Mouse (Mus musculus) neural tube, embryonic 13.5 days (tissue): ENCODE measurements around the gene Plxna4. TPM values are rescaled to one million over a fixed set of nuclear protein-coding genes. Genes with fewer than 3 reads are reported as not detected.

Experiments used
- ATAC-seq: fragments of 200-750 bp; cut with Nextera tagmentation; 2 replicates; pipeline ENCODE4 v1.8.0; 2017; ENCODE audit warnings: low read depth, mild to moderate bottlenecking, moderate TSS enrichment, moderate library complexity
- H3K27ac ChIP-seq: fragments of 300-500 bp; sonication (generic); replicated peaks from 2 replicates; pipeline ENCODE4 v1.5.1; 2015; ENCODE audit warnings: moderate library complexity, mild to moderate bottlenecking, inconsistent platforms
- H3K27me3 ChIP-seq: fragments of 300-500 bp; sonication (generic); 2 replicates; pipeline ENCODE4 v1.6.1; 2015; ENCODE audit warnings: mild to moderate bottlenecking, inconsistent platforms
- H3K36me3 ChIP-seq: fragments of 300-500 bp; sonication (generic); 2 replicates; pipeline ENCODE4 v1.6.1; 2015; ENCODE audit warnings: mild to moderate bottlenecking, inconsistent platforms
- H3K4me1 ChIP-seq: fragments of 300-500 bp; sonication (generic); replicated peaks from 2 replicates; pipeline ENCODE4 v1.6.1; 2015; ENCODE audit warnings: inconsistent platforms
- H3K4me2 ChIP-seq: fragments of 300-500 bp; sonication (generic); 2 replicates; pipeline ENCODE4 v1.6.1; 2015; ENCODE audit warnings: inconsistent platforms, mild to moderate bottlenecking, moderate library complexity
- H3K4me3 ChIP-seq: fragments of 300-500 bp; sonication (generic); 2 replicates; pipeline ENCODE4 v1.5.1; 2015; ENCODE audit warnings: mild to moderate bottlenecking, inconsistent platforms
- H3K9ac ChIP-seq: fragments of 300-500 bp; sonication (generic); 2 replicates; pipeline ENCODE4 v1.6.1; 2015; ENCODE audit warnings: moderate library complexity, mild to moderate bottlenecking, inconsistent platforms
- H3K9me3 ChIP-seq: fragments of 300-500 bp; sonication (generic); 2 replicates; pipeline ENCODE4 v1.6.1; 2016; ENCODE audit warnings: inconsistent platforms
- WGBS: fragments of 180-500 bp; shearing (Covaris S2); methylation state at CpG from one replicate; pipeline ENCODE4 v1.1.7; 2015; 5-methylcytosine and 5-hydroxymethylcytosine counted together
- polyA plus RNA-seq: library from polyadenylated mRNA; unstranded; fragments of >200 nt; fragmentation: Nextera tagmentation; extraction: Ambion mirVana; gene quantifications from 2 replicates; pipeline ENCODE4 v1.2.1, GENCODE M21; 2015

Gene Plxna4
- polyA plus RNA-seq, 1 experiment from 2014 or later: 17.1 TPM

DNA sequence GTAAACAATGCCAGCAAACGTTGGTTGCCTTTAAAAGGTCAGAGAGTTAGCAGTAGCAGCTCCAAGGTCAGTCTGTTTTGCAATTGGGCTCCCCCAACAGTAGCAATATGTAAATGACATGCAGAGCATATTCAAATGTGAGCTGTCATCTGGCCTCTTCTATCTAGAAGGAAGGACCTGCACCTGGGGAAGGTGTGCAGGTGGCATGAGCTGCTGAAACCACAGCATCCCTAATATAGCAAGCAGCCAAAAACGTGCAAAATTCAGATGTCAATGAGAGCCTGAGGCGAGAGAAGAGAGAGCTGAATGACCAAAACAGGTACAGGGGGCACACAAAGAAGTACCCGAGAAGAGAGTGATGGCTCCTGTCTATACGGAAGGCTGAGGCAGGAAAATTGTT, 118.8 kb downstream of the Plxna4 start:
- Histone ChIP-seq H3K9ac (no peak overlapping the region), H3K4me2 (no peak overlapping the region), H3K27me3 (no peaks in the 10 kb centered on the region), H3K36me3 (no peaks in the 10 kb centered on the region), H3K4me3 (no peak overlapping the region), H3K9me3 (no peaks in the 10 kb centered on the region), H3K27ac (no peak overlapping the region), H3K4me1 (peaks cover 22% of the 10 kb centered on the region)
- no peak for ATAC-seq
- WGBS: 62% methylated on average over 5 of the region's 5 CpGs

GRCm38 (mm10) chr6:32465129-32465528, 122.9 kb downstream of the Plxna4 start:
- no peak overlapping the region for H3K4me3 ChIP-seq
- H3K27ac ChIP-seq: 0 out of 2 replicates have a peak overlapping the region, but pooled peaks have one; percentile 15
- H3K9ac ChIP-seq: no peak overlapping the region
- no peaks in the 10 kb centered on the region for H3K27me3 ChIP-seq
- no peaks in the 10 kb centered on the region for H3K36me3 ChIP-seq
- H3K4me2 ChIP-seq: no peak overlapping the region
- no peak for ATAC-seq
- WGBS: 72% methylated on average over 8 of the region's 8 CpGs
- peaks cover 38% of the 10 kb centered on the region for H3K4me1 ChIP-seq
- H3K9me3 ChIP-seq: no peaks in the 10 kb centered on the region

DNA sequence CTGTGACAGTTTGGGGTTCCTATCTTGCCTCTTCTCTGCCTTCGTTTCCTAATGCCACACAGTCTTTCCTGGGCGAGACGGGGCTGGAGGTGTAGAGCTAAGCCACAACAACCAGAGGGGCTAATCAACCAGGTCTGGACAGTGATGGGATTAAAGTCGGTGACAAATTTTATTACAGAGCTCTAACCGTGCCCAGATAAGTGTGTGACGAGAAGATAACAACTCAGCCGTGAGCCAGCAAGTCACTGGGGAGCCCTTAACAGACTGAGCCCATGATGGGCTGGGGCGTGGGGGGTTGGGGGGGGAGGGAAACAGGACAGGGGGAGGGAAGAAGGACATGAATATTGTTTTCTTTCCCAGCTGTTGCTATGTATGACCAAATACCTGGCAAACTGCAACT, 123.4 kb downstream of the Plxna4 start:
- 38% methylated on average over 8 of the region's 8 CpGs for WGBS
- peak overlapping the region; percentile 6; the same call in 1 of the 2 replicates for H3K4me2 ChIP-seq
- H3K27ac ChIP-seq: peak overlapping the region; percentile 42; the same call in 1 of the 2 replicates

DNA sequence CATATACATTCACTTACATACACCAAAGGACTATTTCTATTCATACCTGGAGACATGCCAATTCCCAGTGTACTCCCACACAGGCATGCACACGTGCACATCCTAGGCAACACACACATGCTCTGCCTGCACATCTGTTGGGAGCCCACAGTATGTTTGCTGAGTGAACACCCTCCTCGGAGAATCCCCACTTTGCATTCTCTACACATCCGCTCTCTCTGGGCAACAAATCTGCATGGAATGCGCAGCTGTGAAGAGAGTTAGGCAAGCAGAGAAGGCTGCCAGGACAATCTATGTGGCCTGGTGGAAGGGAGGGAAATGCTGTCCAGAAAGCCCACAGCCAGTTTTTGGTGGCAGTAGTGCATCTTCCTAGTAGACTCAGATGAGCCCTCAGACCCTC, 123.9 kb downstream of the Plxna4 start:
- Histone ChIP-seq H3K36me3 (no peaks in the 10 kb centered on the region), H3K27ac (peak overlapping the region; percentile 42; the same call in 1 of the 2 replicates), H3K4me1 (peaks cover 39% of the 10 kb centered on the region), H3K4me3 (no peak overlapping the region), H3K9ac (no peak overlapping the region), H3K27me3 (no peaks in the 10 kb centered on the region), H3K9me3 (no peaks in the 10 kb centered on the region), H3K4me2 (peak overlapping the region; percentile 6; the same call in 1 of the 2 replicates)
- 43% methylated on average over 4 of the region's 4 CpGs for WGBS
- ATAC-seq: peak; percentile 64

More for the DNA sequence above, 123.4 kb downstream of the Plxna4 start:
- peaks cover 39% of the 10 kb centered on the region for H3K4me1 ChIP-seq
- H3K36me3 ChIP-seq: no peaks in the 10 kb centered on the region
- no peak overlapping the region for H3K9ac ChIP-seq
- no peaks in the 10 kb centered on the region for H3K9me3 ChIP-seq
- no peak overlapping the region for H3K4me3 ChIP-seq
- no peaks in the 10 kb centered on the region for H3K27me3 ChIP-seq
- no peak for ATAC-seq

DNA sequence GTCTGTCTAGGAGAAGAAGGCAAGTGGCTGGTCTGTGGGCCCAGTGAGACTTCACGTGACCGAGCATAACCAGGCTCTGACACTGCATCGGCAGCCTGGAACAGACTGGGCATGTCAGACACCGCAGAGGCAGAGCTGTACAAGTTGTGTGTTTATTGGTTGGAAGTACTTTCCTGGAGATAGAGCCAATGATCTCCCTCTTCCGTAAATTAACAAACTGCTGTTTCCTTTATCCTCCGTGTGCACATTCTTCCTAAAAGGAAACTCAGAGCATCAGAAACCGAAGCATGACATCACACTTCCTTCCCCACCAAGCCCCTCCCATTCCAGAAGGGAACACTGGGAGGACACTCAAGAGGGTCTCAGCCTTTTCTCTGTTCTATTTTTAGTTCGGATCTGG, 127.6 kb downstream of the Plxna4 start:
- ATAC-seq: no peak
- H3K27ac ChIP-seq: peak overlapping the region; percentile 39

DNA sequence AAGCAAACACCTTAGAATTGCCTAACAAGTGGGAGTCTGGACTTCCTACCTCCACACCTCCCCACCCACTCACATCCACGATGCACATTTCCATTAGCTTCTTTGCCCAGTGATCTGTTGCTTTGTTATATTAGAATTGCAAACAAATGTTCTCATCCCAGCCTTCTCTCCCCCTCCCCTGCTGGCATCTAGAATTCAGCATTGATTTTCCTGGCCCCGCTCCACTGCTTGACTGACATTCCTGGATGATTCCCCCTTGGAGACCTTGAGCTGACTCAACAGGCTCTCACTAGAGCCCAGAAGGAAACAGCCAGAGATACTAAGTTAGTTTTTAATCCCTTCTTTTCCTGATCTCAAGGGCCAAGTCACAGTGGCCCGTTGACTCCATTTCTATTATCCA, 131.4 kb downstream of the Plxna4 start:
- no peaks in the 10 kb centered on the region for H3K27me3 ChIP-seq
- WGBS: 75% methylated on average over 3 of the region's 3 CpGs

More for the DNA sequence above, 127.6 kb downstream of the Plxna4 start:
- Histone ChIP-seq H3K4me2 (no peak overlapping the region), H3K4me3 (no peak overlapping the region), H3K36me3 (no peaks in the 10 kb centered on the region), H3K9ac (no peak overlapping the region), H3K9me3 (no peaks in the 10 kb centered on the region), H3K27me3 (no peaks in the 10 kb centered on the region), H3K4me1 (peaks cover 26% of the 10 kb centered on the region)
- 77% methylated on average over 8 of the region's 8 CpGs for whole genome bisulfite sequencing

DNA sequence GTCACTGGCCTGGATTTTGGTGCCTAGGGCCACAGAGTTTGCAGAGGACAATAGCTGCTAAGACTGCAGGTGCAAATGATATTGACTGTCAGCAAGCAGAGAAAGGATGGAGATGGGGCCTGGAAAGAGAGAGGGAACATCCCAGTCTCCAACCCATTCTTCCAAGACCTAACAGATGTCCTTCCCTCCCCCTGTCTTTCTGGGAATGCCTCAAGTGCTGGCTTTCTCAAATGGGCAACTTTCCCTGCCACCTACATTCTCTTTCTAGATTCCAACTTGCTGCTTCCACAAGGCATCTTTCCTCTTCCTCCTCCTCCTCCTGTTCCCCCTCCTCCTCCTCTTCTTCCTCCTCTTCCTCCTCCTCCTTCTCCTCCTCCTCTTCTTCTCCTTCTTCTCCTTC, 136.1 kb downstream of the Plxna4 start:
- Histone ChIP-seq H3K4me1 (peaks cover 3% of the 10 kb centered on the region; the same call in 1 of the 2 replicates), H3K4me3 (no peak overlapping the region), H3K9ac (no peak overlapping the region), H3K27ac (no peak overlapping the region), H3K36me3 (peaks cover 3% of the 10 kb centered on the region; the same call in 1 of the 2 replicates), H3K4me2 (no peak overlapping the region), H3K27me3 (no peaks in the 10 kb centered on the region), H3K9me3 (no peaks in the 10 kb centered on the region)
- ATAC-seq: no peak

More for the DNA sequence above, 131.4 kb downstream of the Plxna4 start:
- Histone ChIP-seq H3K9me3 (no peaks in the 10 kb centered on the region), H3K4me1 (peaks cover 13% of the 10 kb centered on the region; the same call in 1 of the 2 replicates), H3K4me2 (no peak overlapping the region), H3K27ac (no peak overlapping the region), H3K9ac (no peak overlapping the region), H3K4me3 (no peak overlapping the region), H3K36me3 (peaks cover 3% of the 10 kb centered on the region; the same call in 1 of the 2 replicates)
- ATAC-seq: no peak

DNA sequence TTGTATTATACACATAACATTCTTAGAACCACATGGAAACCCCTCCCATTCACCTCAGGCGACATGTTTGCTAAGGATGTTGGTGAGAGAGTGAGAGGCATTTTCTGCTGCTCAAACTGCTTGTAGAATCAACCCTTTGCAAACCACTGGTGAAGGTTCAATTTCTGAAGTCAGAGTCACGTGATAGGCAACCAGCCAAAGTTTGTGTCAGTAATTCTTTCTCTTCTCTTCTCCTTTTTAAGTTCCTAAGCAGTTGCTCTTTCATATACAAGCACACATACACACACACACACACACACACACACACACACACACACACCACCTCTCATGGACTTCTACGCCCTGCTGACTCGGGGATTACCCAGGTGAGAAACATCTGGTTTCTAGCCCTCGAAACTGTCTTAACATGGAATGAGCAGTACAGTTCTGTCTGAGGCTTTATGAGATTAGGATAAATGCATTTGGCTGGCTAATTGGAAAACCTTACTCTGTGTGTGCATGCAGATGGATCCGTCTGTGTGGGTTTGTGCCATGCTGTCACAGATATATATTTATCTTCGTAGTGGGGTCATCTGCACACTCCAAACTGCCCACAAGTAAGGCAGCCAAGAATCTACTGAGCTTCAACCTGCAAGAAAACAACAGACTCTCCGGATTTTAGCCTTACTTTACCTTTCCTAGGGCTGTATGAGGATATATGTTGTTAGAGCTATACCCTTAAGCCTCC, 138.6 kb downstream of the Plxna4 start:
- H3K4me2 ChIP-seq: no peak overlapping the region
- H3K4me3 ChIP-seq: no peak overlapping the region
- H3K9me3 ChIP-seq: no peaks in the 10 kb centered on the region
- H3K27ac ChIP-seq: no peak overlapping the region
- H3K9ac ChIP-seq: no peak overlapping the region
- peaks cover 3% of the 10 kb centered on the region; the same call in 1 of the 2 replicates for H3K4me1 ChIP-seq
- peaks cover 3% of the 10 kb centered on the region; the same call in 1 of the 2 replicates for H3K36me3 ChIP-seq
- WGBS: 79% methylated on average over 8 of the region's 8 CpGs
- no peaks in the 10 kb centered on the region for H3K27me3 ChIP-seq
- ATAC-seq: no peak

DNA sequence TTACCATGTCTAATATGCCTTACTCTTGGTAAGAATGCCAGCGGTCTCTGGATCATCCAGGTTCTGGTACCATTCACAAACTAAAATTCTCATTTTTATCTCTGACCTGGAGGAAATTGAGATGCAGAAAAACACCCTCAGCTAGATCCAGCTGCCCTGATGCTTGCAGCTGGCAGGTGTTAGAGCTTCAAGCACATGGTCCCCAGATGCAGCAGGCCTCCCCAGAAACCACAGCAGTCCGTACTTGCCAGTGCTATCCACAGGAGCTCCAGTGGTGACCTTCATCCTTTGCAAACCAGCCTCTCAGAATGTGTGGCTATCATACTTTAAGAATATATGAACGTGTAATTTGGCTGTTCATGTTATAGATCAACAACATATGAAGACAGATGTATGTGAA, 139.2 kb downstream of the Plxna4 start:
- H3K27ac ChIP-seq: no peak overlapping the region
- H3K9me3 ChIP-seq: no peaks in the 10 kb centered on the region
- peaks cover 3% of the 10 kb centered on the region; the same call in 1 of the 2 replicates for H3K4me1 ChIP-seq
- H3K9ac ChIP-seq: no peak overlapping the region
- WGBS: 82% methylated on average over 3 of the region's 3 CpGs
- H3K27me3 ChIP-seq: no peaks in the 10 kb centered on the region
- no peak for ATAC-seq
- no peak overlapping the region for H3K4me3 ChIP-seq
- H3K36me3 ChIP-seq: peaks cover 3% of the 10 kb centered on the region; the same call in 1 of the 2 replicates
- H3K4me2 ChIP-seq: no peak overlapping the region

DNA sequence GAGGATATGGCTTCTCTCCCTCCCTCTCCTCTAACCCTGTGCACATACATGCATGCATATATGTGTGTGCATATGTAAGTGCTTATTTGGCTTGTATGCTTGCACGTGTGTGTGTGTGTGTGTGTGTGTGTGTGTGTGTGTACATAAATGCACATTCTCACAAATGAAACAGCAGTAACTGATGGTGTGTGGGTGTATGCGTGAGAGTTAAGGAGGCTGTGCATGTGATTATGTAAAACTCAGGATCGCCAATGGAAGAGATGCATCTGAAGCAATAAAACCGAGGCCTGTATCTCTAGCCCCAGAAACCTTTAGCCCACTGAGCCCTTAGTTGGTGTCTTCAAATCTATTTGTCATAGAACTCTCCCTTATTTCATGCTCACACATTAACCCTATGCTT, 141.7 kb downstream of the Plxna4 start:
- H3K9ac ChIP-seq: no peak overlapping the region
- 80% methylated on average over 4 of the region's 4 CpGs for WGBS
- peaks cover 3% of the 10 kb centered on the region; the same call in 1 of the 2 replicates for H3K4me1 ChIP-seq
- no peak overlapping the region for H3K4me2 ChIP-seq
- no peak for ATAC-seq
- H3K4me3 ChIP-seq: no peak overlapping the region
- no peaks in the 10 kb centered on the region for H3K9me3 ChIP-seq
- no peaks in the 10 kb centered on the region for H3K27me3 ChIP-seq
- H3K27ac ChIP-seq: no peak overlapping the region
- no peaks in the 10 kb centered on the region for H3K36me3 ChIP-seq

DNA sequence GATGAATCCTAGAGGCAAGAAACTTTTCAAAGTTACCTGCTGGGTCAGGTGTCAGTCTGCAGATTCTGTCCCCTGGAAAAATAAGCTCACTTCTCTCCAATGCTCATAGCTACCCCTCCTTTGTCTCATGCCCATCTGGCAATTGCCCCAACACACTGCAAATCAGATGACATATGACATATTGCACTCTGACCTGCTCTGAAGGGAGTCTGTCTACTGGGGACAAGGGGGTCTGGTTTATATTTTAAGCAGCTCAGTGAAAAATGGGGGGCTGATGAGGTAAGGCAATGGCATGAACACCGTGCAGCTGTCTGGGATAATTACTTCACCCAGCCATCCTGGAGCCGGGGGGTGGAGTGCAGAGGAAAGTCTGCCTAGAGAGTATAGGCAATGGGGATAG, 142.7 kb downstream of the Plxna4 start:
- Histone ChIP-seq H3K4me3 (no peak overlapping the region), H3K36me3 (no peaks in the 10 kb centered on the region), H3K4me2 (no peak overlapping the region), H3K9ac (no peak overlapping the region), H3K27ac (no peak overlapping the region), H3K4me1 (peaks cover 2% of the 10 kb centered on the region; the same call in 1 of the 2 replicates), H3K27me3 (no peaks in the 10 kb centered on the region), H3K9me3 (no peaks in the 10 kb centered on the region)
- no peak for ATAC-seq
- WGBS: 64% methylated on average over 2 of the region's 2 CpGs

DNA sequence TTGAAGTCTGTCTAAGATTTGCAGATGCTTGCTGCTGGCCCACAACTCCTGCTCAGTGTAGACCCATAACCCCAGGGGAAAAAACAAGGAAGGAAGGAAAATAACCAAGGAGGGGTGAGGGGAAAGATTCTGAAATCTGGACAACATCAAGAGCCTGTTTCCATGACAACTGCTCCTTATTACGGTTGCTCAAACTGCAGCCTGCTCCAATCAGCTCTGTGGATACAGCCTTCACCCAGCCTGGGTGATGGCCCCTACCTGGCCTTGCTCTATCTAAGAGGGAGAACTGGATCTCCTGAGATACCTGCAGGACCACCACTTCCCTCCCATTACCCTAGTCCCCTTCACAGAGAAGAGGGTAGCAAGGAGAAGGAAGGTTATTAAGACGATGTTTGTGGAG, 143.6 kb downstream of the Plxna4 start:
- Histone ChIP-seq H3K4me1 (peaks cover 6% of the 10 kb centered on the region; the same call in 1 of the 2 replicates), H3K9ac (no peak overlapping the region), H3K4me3 (no peak overlapping the region), H3K4me2 (no peak overlapping the region), H3K36me3 (no peaks in the 10 kb centered on the region), H3K27me3 (no peaks in the 10 kb centered on the region), H3K27ac (no peak overlapping the region), H3K9me3 (no peaks in the 10 kb centered on the region)
- no peak for ATAC-seq
- 76% methylated on average over 2 of the region's 2 CpGs for WGBS
